Mouse (Mus musculus): Measurements from ENCODE around the gene Itfg2. TPM values are rescaled to one million over a fixed set of nuclear protein-coding genes. Genes with fewer than 3 reads are reported as not detected.

The Itfg2 gene
- polyA plus RNA-seq, 1 experiment from 2014 or later = 22.5 TPM

GRCm38 (mm10) chr6:128410305-128410704, 14.4 kb downstream of the Itfg2 start:
- peaks cover 72% of the 10 kb centered on the region for H3K36me3 ChIP-seq (ENCODE audit: control insufficient read depth, insufficient read depth, low read length)
- WGBS = 94% methylated on average over 13 of the region's 13 CpGs
- ATAC-seq (ENCODE audit: low read depth) = no peak

GRCm38 (mm10) chr6:128408544-128409125, 16.1 kb downstream of the Itfg2 start:
- H3K9ac ChIP-seq (ENCODE audit: low read depth, low read length) = no peak overlapping the region
- H3K4me3 ChIP-seq (ENCODE audit: low read depth, low read length) = no peak overlapping the region
- ATAC-seq (ENCODE audit: low read depth) = no peak
- H3K36me3 ChIP-seq (ENCODE audit: control insufficient read depth, insufficient read depth, low read length) = peaks cover 67% of the 10 kb centered on the region
- 83% methylated on average over 7 of the region's 7 CpGs for WGBS
- no peak overlapping the region for H3K27ac ChIP-seq (replicated peaks; ENCODE audit: low read depth, low read length)
- no peaks in the 10 kb centered on the region for H3K4me1 ChIP-seq (ENCODE audit: control insufficient read depth, insufficient read depth, low read length)
- H3K4me2 ChIP-seq (ENCODE audit: low read depth, low read length) = no peak overlapping the region
- H3K27me3 ChIP-seq (replicated peaks; ENCODE audit: control insufficient read depth, insufficient read depth, low read length) = no peaks in the 10 kb centered on the region
- no peaks in the 10 kb centered on the region for H3K9me3 ChIP-seq (ENCODE audit: control insufficient read depth, low read length)
- DNase-seq (ENCODE audit: low spot score) = no peak

More at GRCm38 (mm10) chr6:128410305-128410704, 14.4 kb downstream of the Itfg2 start:
- no peak overlapping the region for H3K4me3 ChIP-seq (ENCODE audit: low read depth, low read length)
- H3K4me1 ChIP-seq (ENCODE audit: control insufficient read depth, insufficient read depth, low read length) = no peaks in the 10 kb centered on the region
- no peaks in the 10 kb centered on the region for H3K9me3 ChIP-seq (ENCODE audit: control insufficient read depth, low read length)
- H3K27me3 ChIP-seq (replicated peaks; ENCODE audit: control insufficient read depth, insufficient read depth, low read length) = no peaks in the 10 kb centered on the region
- H3K9ac ChIP-seq (ENCODE audit: low read depth, low read length) = no peak overlapping the region
- H3K4me2 ChIP-seq (ENCODE audit: low read depth, low read length) = no peak overlapping the region
- DNase-seq (ENCODE audit: low spot score) = no peak
- no peak overlapping the region for H3K27ac ChIP-seq (replicated peaks; ENCODE audit: low read depth, low read length)

- no peaks in the 10 kb centered on the region for H3K27me3 ChIP-seq (replicated peaks; ENCODE audit: control insufficient read depth, insufficient read depth, low read length)
- no peak overlapping the region for H3K4me2 ChIP-seq (ENCODE audit: low read depth, low read length)
- 0 out of 2 replicates have a peak overlapping the region, but pooled peaks have one; percentile 17 for H3K9ac ChIP-seq (ENCODE audit: low read depth, low read length)
- peaks cover 36% of the 10 kb centered on the region for H3K36me3 ChIP-seq (ENCODE audit: control insufficient read depth, insufficient read depth, low read length)
- 59% methylated on average over 5 of the region's 5 CpGs for WGBS
- DNase-seq (ENCODE audit: low spot score) (peak; percentile 27), ATAC-seq (ENCODE audit: low read depth) (no peak; the same call in 1 of the 2 replicates)
- H3K4me3 ChIP-seq (ENCODE audit: low read depth, low read length) = no peak overlapping the region
- no peaks in the 10 kb centered on the region for H3K9me3 ChIP-seq (ENCODE audit: control insufficient read depth, low read length)
- H3K4me1 ChIP-seq (ENCODE audit: control insufficient read depth, insufficient read depth, low read length) = peaks cover 7% of the 10 kb centered on the region; the same call in 1 of the 2 replicates
- no peak overlapping the region for H3K27ac ChIP-seq (replicated peaks; ENCODE audit: low read depth, low read length)
Measured at GRCm38 (mm10) chr6:128404708-128405107, 20.0 kb downstream of the Itfg2 start.

- peak overlapping the region; percentile 51 for H3K4me2 ChIP-seq (ENCODE audit: low read depth, low read length)
- H3K27ac ChIP-seq (replicated peaks; ENCODE audit: low read depth, low read length) = peak overlapping the region; percentile 44; the same call in 1 of the 2 replicates
- H3K4me1 ChIP-seq (ENCODE audit: control insufficient read depth, insufficient read depth, low read length) = peaks cover 10% of the 10 kb centered on the region; the same call in 1 of the 2 replicates
- H3K36me3 ChIP-seq (ENCODE audit: control insufficient read depth, insufficient read depth, low read length) = no peaks in the 10 kb centered on the region
- no peaks in the 10 kb centered on the region for H3K27me3 ChIP-seq (replicated peaks; ENCODE audit: control insufficient read depth, insufficient read depth, low read length)
- peak overlapping the region; percentile 55 for H3K9ac ChIP-seq (ENCODE audit: low read depth, low read length)
- WGBS = 30% methylated on average over 18 of the region's 21 CpGs
- H3K4me3 ChIP-seq (ENCODE audit: low read depth, low read length) = peak overlapping the region; percentile 19
- ATAC-seq (ENCODE audit: low read depth) (peak; percentile 79), DNase-seq (ENCODE audit: low spot score) (peak; percentile 74)
- no peaks in the 10 kb centered on the region for H3K9me3 ChIP-seq (ENCODE audit: control insufficient read depth, low read length)
Measured at GRCm38 (mm10) chr6:128399421-128400185, 25.1 kb downstream of the Itfg2 start.

GRCm38 (mm10) chr6:128398996-128399395, 25.7 kb downstream of the Itfg2 start, which contains the start of gene Nrip2:
TSS of gene Nrip2 (plus strand) at chr6:128399296.
- Histone ChIP-seq H3K9me3 (ENCODE audit: control insufficient read depth, low read length) (no peaks in the 10 kb centered on the region), H3K4me2 (ENCODE audit: low read depth, low read length) (peak within 1 kb of the TSS; percentile 51), H3K36me3 (ENCODE audit: control insufficient read depth, insufficient read depth, low read length) (no peaks in the 10 kb centered on the region), H3K27ac (replicated peaks; ENCODE audit: low read depth, low read length) (peak within 1 kb of the TSS; percentile 44; the same call in 1 of the 2 replicates), H3K4me1 (ENCODE audit: control insufficient read depth, insufficient read depth, low read length) (peaks cover 10% of the 10 kb centered on the region; the same call in 1 of the 2 replicates), H3K9ac (ENCODE audit: low read depth, low read length) (peak within 1 kb of the TSS; percentile 55), H3K4me3 (ENCODE audit: low read depth, low read length) (peak within 1 kb of the TSS; percentile 19), H3K27me3 (replicated peaks; ENCODE audit: control insufficient read depth, insufficient read depth, low read length) (no peaks in the 10 kb centered on the region)
- no peak for ATAC-seq (ENCODE audit: low read depth)
- DNase-seq (ENCODE audit: low spot score) = no peak
- WGBS = 69% methylated on average over 3 of the region's 3 CpGs

- no peaks in the 10 kb centered on the region for H3K27me3 ChIP-seq (replicated peaks; ENCODE audit: control insufficient read depth, insufficient read depth, low read length)
- H3K36me3 ChIP-seq (ENCODE audit: control insufficient read depth, insufficient read depth, low read length) = no peaks in the 10 kb centered on the region
- no peaks in the 10 kb centered on the region for H3K9me3 ChIP-seq (ENCODE audit: control insufficient read depth, low read length)
- peaks cover 10% of the 10 kb centered on the region; the same call in 1 of the 2 replicates for H3K4me1 ChIP-seq (ENCODE audit: control insufficient read depth, insufficient read depth, low read length)
- H3K27ac ChIP-seq (replicated peaks; ENCODE audit: low read depth, low read length) = no peak overlapping the region
- WGBS = 80% methylated on average over 7 of the region's 7 CpGs
- ATAC-seq (ENCODE audit: low read depth) (no peak), DNase-seq (ENCODE audit: low spot score) (no peak)
- H3K9ac ChIP-seq (ENCODE audit: low read depth, low read length) = no peak overlapping the region
- no peak overlapping the region for H3K4me2 ChIP-seq (ENCODE audit: low read depth, low read length)
- H3K4me3 ChIP-seq (ENCODE audit: low read depth, low read length) = no peak overlapping the region
Measured at GRCm38 (mm10) chr6:128397574-128398261, 27.0 kb downstream of the Itfg2 start.

- DNase-seq (ENCODE audit: low spot score) (no peak), ATAC-seq (ENCODE audit: low read depth) (no peak)
- H3K9me3 ChIP-seq (ENCODE audit: control insufficient read depth, low read length) = no peaks in the 10 kb centered on the region
- no peak overlapping the region for H3K4me2 ChIP-seq (ENCODE audit: low read depth, low read length)
- no peaks in the 10 kb centered on the region for H3K27me3 ChIP-seq (replicated peaks; ENCODE audit: control insufficient read depth, insufficient read depth, low read length)
- no peak overlapping the region for H3K27ac ChIP-seq (replicated peaks; ENCODE audit: low read depth, low read length)
- no peaks in the 10 kb centered on the region for H3K36me3 ChIP-seq (ENCODE audit: control insufficient read depth, insufficient read depth, low read length)
- no peak overlapping the region for H3K4me3 ChIP-seq (ENCODE audit: low read depth, low read length)
- no peaks in the 10 kb centered on the region for H3K4me1 ChIP-seq (ENCODE audit: control insufficient read depth, insufficient read depth, low read length)
- H3K9ac ChIP-seq (ENCODE audit: low read depth, low read length) = no peak overlapping the region
- WGBS = 36% methylated on average over 1 of the region's 1 CpGs
Measured at GRCm38 (mm10) chr6:128390683-128391082, 34.0 kb downstream of the Itfg2 start.

- ATAC-seq (ENCODE audit: low read depth) = peak; percentile 44
Measured at GRCm38 (mm10) chr6:128389185-128389584, 35.5 kb downstream of the Itfg2 start.

More at GRCm38 (mm10) chr6:128389185-128389584, 35.5 kb downstream of the Itfg2 start:
- Histone ChIP-seq H3K36me3 (ENCODE audit: control insufficient read depth, insufficient read depth, low read length) (no peaks in the 10 kb centered on the region), H3K27me3 (replicated peaks; ENCODE audit: control insufficient read depth, insufficient read depth, low read length) (no peaks in the 10 kb centered on the region), H3K9ac (ENCODE audit: low read depth, low read length) (no peak overlapping the region), H3K4me1 (ENCODE audit: control insufficient read depth, insufficient read depth, low read length) (no peaks in the 10 kb centered on the region), H3K27ac (replicated peaks; ENCODE audit: low read depth, low read length) (no peak overlapping the region), H3K4me3 (ENCODE audit: low read depth, low read length) (no peak overlapping the region), H3K9me3 (ENCODE audit: control insufficient read depth, low read length) (no peaks in the 10 kb centered on the region), H3K4me2 (ENCODE audit: low read depth, low read length) (no peak overlapping the region)
- 71% methylated on average over 1 of the region's 1 CpGs for WGBS
- DNase-seq (ENCODE audit: low spot score) = peak; percentile 70

Data from embryonic facial prominence, embryonic 14.5 days (tissue).